Mouse (Mus musculus): Measurements from ENCODE around the gene Papola.
A peak's percentile ranks its signal among the peaks of the same experiment; 100 is the strongest.

The Papola gene

GRCm38 (mm10) chr12:105862072-105862471 lies 77.6 kb downstream of the Papola start:
- DNase-seq (ENCODE audit: low read depth in 1 of 2, low spot score in 2 of 2): no peak

DNA sequence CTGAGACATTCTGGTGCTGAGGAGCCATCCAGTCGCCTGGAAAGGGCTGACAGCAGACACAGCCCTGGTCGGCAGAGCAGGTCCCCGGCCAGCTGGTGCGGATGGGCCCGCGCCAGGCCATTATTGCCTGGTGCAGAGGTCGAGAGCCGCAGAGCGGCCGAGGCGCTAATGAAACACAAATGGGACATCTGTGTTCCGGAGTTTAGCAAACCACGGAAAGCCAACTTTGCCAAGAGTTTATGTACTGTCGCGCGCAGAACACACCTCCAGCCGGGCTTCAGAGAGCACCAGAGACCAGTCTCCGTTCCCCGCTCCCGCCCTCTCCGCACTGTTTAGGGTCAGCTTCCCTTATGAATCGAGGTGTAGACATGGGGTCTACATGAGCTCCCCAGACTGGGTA lies 78.1 kb downstream of the Papola start:
- no peak for DNase-seq (ENCODE audit: low read depth in 1 of 2, low spot score in 2 of 2)

DNA sequence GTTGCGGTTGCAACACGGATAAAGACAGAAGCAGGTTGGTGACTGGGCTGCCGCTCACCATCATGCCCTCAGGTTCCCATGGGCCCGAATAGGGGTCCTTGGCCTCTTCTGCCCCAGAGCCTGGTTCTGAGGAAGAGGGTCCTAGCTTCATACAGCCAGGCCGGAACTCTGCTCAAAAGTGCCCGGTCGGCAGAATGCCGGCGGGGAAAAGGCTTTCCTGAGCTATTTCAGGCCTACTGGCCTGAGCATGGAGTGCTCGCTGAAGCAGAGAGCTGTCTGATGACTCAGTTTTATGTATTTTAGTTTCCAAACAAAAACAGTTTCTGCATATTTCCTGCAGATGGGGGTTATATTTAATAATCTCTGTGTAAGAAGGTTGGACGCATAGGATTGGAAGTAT lies 78.9 kb downstream of the Papola start:
- no peak for DNase-seq (ENCODE audit: low read depth in 1 of 2, low spot score in 2 of 2)

GRCm38 (mm10) chr12:105867646-105868045 lies 83.2 kb downstream of the Papola start:
- no peak for DNase-seq (ENCODE audit: low read depth in 1 of 2, low spot score in 2 of 2)

GRCm38 (mm10) chr12:105869242-105869641 lies 84.7 kb downstream of the Papola start:
- DNase-seq (ENCODE audit: low read depth in 1 of 2, low spot score in 2 of 2): no peak

- DNase-seq (ENCODE audit: low read depth in 1 of 2, low spot score in 2 of 2): no peak
Observed at GRCm38 (mm10) chr12:105869696-105870095, 85.2 kb downstream of the Papola start.

- DNase-seq (ENCODE audit: low read depth in 1 of 2, low spot score in 2 of 2): peak in 1 of 2 experiments; percentile 8
Observed at GRCm38 (mm10) chr12:105873283-105873682, 88.8 kb downstream of the Papola start.

GRCm38 (mm10) chr12:105875112-105875511 lies 90.6 kb downstream of the Papola start:
- DNase-seq (ENCODE audit: low read depth in 1 of 2, low spot score in 2 of 2): no peak

DNA sequence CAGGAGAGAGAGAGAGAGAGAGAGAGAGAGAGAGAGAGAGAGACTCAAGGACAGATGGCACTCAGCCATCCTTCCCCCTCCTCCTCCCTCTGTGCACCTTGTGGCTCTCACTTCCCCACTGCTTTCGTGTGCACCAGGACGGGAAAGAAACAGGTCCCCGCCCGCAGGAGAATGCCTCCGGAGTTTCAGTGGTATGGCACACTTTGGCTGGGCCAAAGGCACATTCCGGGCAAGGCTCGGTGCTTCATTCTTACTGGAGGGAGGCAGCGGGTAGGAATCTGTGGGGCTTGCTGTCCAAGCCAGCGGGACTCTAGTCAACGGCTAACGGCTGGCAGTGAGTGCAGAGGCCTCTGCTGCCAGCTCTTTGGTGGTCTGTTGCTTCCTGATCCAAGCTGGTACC lies 92.0 kb downstream of the Papola start:
- DNase-seq (ENCODE audit: low read depth in 1 of 2, low spot score in 2 of 2): no peak

- DNase-seq (ENCODE audit: low read depth in 1 of 2, low spot score in 2 of 2): no peak
Observed at GRCm38 (mm10) chr12:105876931-105877330, 92.4 kb downstream of the Papola start.

- no peak for DNase-seq (ENCODE audit: low read depth in 1 of 2, low spot score in 2 of 2)
Observed at GRCm38 (mm10) chr12:105878746-105879145, 94.3 kb downstream of the Papola start.

DNA sequence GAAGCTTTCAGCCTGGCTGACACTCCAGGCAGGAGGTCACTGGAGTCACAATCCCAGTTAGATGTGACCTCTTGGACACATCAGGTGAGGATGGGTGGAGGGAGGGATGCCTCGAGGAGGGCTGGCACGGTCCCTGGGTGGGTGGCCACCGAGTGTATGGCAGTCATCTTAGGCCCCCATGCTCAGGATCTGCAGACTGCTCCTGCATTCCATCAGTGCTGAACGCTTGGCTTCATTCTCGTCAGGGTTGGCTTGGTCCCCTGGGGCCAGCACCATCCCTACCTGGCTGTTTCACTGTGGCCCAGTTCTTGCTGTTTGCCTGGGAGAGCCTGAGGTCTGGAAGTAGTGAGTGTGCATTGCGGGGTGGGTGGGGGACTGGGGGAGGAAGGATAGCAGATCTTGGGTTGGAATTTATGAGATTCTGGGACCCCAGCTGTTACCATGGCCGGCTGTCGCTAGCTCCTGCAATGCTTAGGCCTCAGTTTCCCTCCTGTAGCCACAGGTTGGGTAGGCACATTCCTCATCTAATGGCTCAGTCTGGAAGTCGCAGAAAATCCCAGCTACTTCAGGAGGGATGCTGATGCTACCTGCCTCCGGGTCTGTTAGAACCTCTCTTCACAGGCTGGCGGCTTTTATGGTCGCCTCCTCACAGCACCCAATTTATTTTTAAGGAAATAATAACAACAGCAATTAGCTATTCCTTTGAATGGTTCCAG lies 99.5 kb downstream of the Papola start:
- DNase-seq (ENCODE audit: low read depth in 1 of 2, low spot score in 2 of 2): no peak

GRCm38 (mm10) chr12:105884515-105885323 lies 100.2 kb downstream of the Papola start:
- no peak for DNase-seq (ENCODE audit: low read depth in 1 of 2, low spot score in 2 of 2)
